Mouse (Mus musculus): ENCODE measurements around the gene St6galnac1.

The St6galnac1 gene

DNA sequence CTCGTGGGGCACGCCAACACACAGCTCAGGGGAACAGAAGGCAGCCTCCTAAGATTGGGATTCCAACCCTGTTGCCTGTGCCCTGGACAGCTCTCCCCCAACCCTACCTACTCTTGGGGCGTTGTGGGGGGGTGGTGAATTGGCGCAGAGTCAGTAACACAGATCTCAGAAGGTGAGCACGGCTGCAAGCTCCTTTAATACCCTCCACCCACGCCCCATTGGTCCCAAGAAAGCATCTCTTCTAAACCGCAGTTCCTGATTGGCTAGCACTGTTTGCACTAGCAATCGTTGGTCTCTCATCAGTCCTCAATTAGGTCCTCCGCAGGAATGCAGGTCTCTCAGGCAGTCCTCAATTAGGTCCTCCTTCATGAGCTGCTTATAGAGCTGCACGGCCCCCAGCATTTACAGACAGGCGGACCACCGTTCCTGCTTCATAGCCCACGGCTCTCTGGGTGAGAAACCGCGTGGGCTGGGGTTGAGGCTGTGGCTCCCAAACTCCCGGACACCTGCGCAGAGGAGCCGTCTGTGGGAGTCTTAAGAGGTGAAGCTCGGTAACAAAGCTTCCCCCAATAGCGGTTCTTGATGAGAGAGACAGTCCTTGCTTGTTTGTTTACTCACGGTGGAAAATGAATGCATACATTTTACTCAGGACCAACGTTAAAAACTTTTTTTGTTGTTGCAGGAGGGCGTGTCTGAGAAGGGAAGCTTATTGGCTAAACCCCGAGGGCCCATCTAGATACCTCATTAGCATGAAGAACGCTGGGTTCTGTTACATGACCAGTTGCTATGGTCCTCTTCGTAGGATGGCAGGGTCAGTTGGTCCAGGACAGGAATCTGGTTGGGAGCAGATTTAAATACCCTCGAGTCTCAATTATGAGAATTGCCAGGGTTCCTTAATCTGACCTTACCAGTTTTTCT, 50.0 kb downstream of the St6galnac1 start:
- DNase-seq (ENCODE audit: low spot score) = peak; percentile 47

DNA sequence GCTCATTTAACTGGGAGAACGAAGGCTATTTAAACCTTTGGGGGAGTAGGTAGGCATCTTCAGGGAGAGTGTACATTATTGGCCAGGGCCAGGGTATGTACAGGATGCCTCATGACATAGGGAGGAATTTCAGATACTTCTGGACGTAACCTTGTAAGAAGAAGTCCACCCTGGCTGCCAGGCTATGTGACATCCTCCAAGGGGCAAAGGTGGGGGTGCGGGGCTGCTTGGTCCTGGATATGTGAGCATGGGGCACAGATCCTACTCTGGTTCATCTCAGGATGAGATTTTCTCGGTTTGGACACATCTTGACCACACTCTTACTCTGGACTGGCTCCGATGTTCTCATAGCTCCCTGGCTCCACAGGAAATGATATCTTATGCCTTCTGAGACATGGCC, 52.2 kb downstream of the St6galnac1 start:
- DNase-seq (ENCODE audit: low spot score) = no peak

DNA sequence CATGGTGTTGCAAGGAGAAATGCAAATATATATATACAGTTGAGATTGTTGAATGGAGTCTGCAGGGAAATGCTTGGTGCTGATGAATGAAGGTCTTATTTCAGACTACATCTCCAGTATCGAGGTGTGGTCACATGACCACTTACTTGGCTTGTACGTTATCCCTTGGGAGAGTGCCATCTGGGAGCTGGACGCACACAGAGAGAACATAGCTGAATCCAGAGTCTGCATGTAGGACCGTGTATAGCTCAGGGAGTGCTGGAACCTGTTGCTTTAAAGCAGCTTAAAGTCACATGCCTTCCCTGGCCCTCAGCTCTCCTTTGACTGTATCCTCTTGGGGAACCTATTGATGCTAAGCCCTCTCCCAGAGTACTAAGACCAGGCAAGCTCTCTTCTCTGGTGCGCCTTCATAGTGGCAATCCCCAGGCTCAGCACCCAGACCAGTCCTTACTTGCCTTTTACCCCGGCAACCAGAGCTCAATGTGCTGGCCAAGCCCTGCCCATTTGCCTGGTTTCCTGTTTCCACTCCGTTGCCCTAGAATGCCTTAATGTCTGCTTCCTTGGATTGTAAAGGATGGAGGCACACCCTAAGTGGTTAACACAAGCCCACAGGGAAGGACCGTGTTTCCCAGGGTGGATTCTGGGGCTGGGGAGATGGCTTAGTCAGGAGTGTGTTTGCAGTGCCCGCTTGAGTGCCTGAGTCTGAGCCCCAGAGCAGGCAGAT, 53.6 kb downstream of the St6galnac1 start:
- no peak for DNase-seq (ENCODE audit: low spot score)

DNA sequence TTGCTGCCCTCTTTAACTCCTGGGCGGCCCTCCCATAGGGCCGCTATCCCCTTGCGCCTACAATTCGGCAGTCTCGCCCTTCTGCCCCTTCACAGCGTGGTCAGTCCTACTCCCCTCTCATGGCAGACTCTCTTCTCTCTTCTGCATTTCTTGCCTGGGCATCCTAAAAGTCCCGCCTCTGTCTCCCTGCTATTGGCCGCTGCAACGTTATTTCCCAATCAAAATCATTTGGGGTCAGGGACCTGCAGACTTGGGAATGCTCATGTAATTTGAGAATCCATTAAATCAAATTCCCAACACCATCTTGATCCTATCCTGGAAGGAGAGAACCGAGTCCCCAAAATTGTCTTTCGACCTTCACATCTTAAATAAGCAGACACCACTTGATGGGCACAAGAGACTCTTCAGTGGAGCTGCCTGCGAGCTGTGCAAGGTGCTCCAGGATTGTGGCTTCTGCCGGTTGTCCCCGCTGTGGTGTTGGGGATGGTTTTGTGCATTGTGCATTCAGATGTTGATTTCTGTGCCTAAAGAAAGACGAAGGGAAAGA, 54.9 kb downstream of the St6galnac1 start:
- DNase-seq (ENCODE audit: low spot score) = no peak
